Mouse (Mus musculus) forebrain, embryonic 14.5 days (tissue): Measurements from ENCODE around the gene Ptpn1. TPM values are rescaled to one million over a fixed set of nuclear protein-coding genes. Genes with fewer than 3 reads are reported as not detected.

Source experiments
- ATAC-seq: fragments of 200-750 bp; cut with Nextera tagmentation; 2 replicates; pipeline ENCODE4 v1.8.0; 2017; ENCODE audit warnings: mild to moderate bottlenecking, moderate library complexity
- DNase-seq: peaks from one replicate; pipeline ENCODE4 v3.0.0-alpha.2; 2015; ENCODE audit warnings: low spot score
- H3K27ac ChIP-seq: fragments of 300-500 bp; sonication (generic); 2 replicates; pipeline ENCODE4 v1.5.1; 2014; ENCODE audit warnings: low read depth, mild to moderate bottlenecking, control low read depth, low read length, moderate library complexity
- H3K27me3 ChIP-seq: fragments of 300-500 bp; sonication (generic); replicated peaks from 2 replicates; pipeline ENCODE4 v1.6.1; 2014; ENCODE audit warnings: low read length, control low read depth, mixed read lengths; ENCODE audit not compliant: control insufficient read depth, insufficient read depth
- H3K36me3 ChIP-seq: fragments of 300-500 bp; sonication (generic); 2 replicates; pipeline ENCODE4 v1.6.1; 2014; ENCODE audit warnings: low read length, control low read depth; ENCODE audit not compliant: control insufficient read depth, insufficient read depth
- H3K4me1 ChIP-seq: fragments of 300-500 bp; sonication (generic); 2 replicates; pipeline ENCODE4 v1.6.1; 2014; ENCODE audit warnings: antibody characterized with exemption, low read length, control low read depth; ENCODE audit not compliant: control insufficient read depth, insufficient read depth
- H3K4me2 ChIP-seq: fragments of 300-500 bp; sonication (generic); 2 replicates; pipeline ENCODE4 v1.6.1; 2014; ENCODE audit warnings: mild to moderate bottlenecking, control low read depth, low read length
- H3K4me3 ChIP-seq: fragments of 300-500 bp; sonication (generic); 2 replicates; pipeline ENCODE4 v1.5.1; 2014; ENCODE audit warnings: low read depth, low read length, control low read depth
- H3K9ac ChIP-seq: fragments of 300-500 bp; sonication (generic); 2 replicates; pipeline ENCODE4 v1.6.1; 2014; ENCODE audit warnings: mild to moderate bottlenecking, low read length, control low read depth, moderate library complexity
- H3K9me3 ChIP-seq: fragments of 300-500 bp; sonication (generic); replicated peaks from 2 replicates; pipeline ENCODE4 v1.6.1; 2016; ENCODE audit warnings: low read length, control low read depth, mixed read lengths; ENCODE audit not compliant: control insufficient read depth
- WGBS: fragments of 180-500 bp; shearing (Covaris S2); extraction: QIAGEN DNeasy Blood & Tissue Kit; methylation state at CpG from one replicate; pipeline ENCODE4 v1.1.7; 2014; 5-methylcytosine and 5-hydroxymethylcytosine counted together
- polyA plus RNA-seq: library from polyadenylated mRNA; unstranded; fragments of >200 nt; fragmentation: Nextera tagmentation; extraction: Ambion mirVana; gene quantifications from 2 replicates; pipeline ENCODE4 v1.2.1, GENCODE M21; 2014

The Ptpn1 gene
- polyA plus RNA-seq, 1 experiment from 2014 or later: 65.1 TPM

- Histone ChIP-seq H3K27me3 (0 out of 2 replicates have a peak, but pooled peaks cover 5% of the 10 kb centered on the region), H3K27ac (no peak overlapping the region), H3K36me3 (no peaks in the 10 kb centered on the region), H3K4me2 (no peak overlapping the region), H3K4me1 (no peaks in the 10 kb centered on the region), H3K9me3 (no peaks in the 10 kb centered on the region), H3K4me3 (no peak overlapping the region), H3K9ac (no peak overlapping the region)
- WGBS: 73% methylated on average over 8 of the region's 8 CpGs
- DNase-seq (no peak), ATAC-seq (no peak)
Observed at GRCm38 (mm10) chr2:167897896-167898295, 34.0 kb upstream of the Ptpn1 start.

DNA sequence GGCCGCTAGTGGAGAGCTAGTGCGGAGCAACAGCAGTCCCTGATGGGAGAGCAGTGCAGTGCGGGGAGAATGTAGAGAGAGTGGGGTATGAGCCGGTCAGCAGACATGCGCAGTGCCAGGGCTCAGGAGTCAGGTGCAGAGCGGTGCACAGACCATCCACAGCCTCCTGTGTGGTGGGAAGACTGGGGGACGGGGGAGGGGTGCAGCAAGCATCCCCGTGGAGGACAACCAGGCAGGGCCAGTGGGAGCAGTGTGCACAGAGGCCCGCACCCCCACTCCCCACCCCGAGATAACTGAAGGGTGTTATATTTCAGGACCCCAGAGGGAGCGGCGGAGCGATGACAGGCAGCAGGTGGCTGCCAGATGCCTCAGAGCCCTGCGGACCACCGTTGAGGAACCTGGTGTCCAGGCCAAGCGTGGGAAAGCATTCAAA is 31.9 kb upstream of the Ptpn1 start:
- Histone ChIP-seq H3K4me2 (no peak overlapping the region), H3K4me1 (no peaks in the 10 kb centered on the region), H3K27me3 (no peaks in the 10 kb centered on the region), H3K9ac (no peak overlapping the region), H3K4me3 (no peak overlapping the region), H3K27ac (no peak overlapping the region), H3K9me3 (no peaks in the 10 kb centered on the region), H3K36me3 (no peaks in the 10 kb centered on the region)
- WGBS: 35% methylated on average over 16 of the region's 16 CpGs
- DNase-seq (no peak), ATAC-seq (no peak)

- no peaks in the 10 kb centered on the region for H3K9me3 ChIP-seq
- 71% methylated on average over 9 of the region's 9 CpGs for WGBS
- no peaks in the 10 kb centered on the region for H3K36me3 ChIP-seq
- H3K9ac ChIP-seq: no peak overlapping the region
- no peak overlapping the region for H3K4me2 ChIP-seq
- H3K27ac ChIP-seq: no peak overlapping the region
- no peaks in the 10 kb centered on the region for H3K27me3 ChIP-seq
- no peak for ATAC-seq
- H3K4me1 ChIP-seq: no peaks in the 10 kb centered on the region
- DNase-seq: no peak
- H3K4me3 ChIP-seq: no peak overlapping the region
Observed at GRCm38 (mm10) chr2:167902116-167902703, 29.6 kb upstream of the Ptpn1 start.

- H3K27me3 ChIP-seq: no peaks in the 10 kb centered on the region
- ATAC-seq: no peak
- no peak overlapping the region for H3K4me3 ChIP-seq
- H3K27ac ChIP-seq: no peak overlapping the region
- H3K36me3 ChIP-seq: no peaks in the 10 kb centered on the region
- H3K9ac ChIP-seq: no peak overlapping the region
- no peak for DNase-seq
- no peaks in the 10 kb centered on the region for H3K4me1 ChIP-seq
- no peak overlapping the region for H3K4me2 ChIP-seq
- 82% methylated on average over 11 of the region's 11 CpGs for WGBS
- H3K9me3 ChIP-seq: no peaks in the 10 kb centered on the region
Observed at GRCm38 (mm10) chr2:167903242-167903952, 28.5 kb upstream of the Ptpn1 start.

- Histone ChIP-seq H3K9ac (no peak overlapping the region), H3K4me1 (no peaks in the 10 kb centered on the region), H3K27ac (no peak overlapping the region), H3K27me3 (no peaks in the 10 kb centered on the region), H3K9me3 (no peaks in the 10 kb centered on the region), H3K4me3 (no peak overlapping the region), H3K36me3 (no peaks in the 10 kb centered on the region), H3K4me2 (no peak overlapping the region)
- no peak for DNase-seq
- ATAC-seq: no peak
- WGBS: 82% methylated on average over 12 of the region's 12 CpGs
Observed at GRCm38 (mm10) chr2:167904621-167905367, 27.1 kb upstream of the Ptpn1 start.

- 56% methylated on average over 8 of the region's 8 CpGs for WGBS
- ATAC-seq: no peak
- H3K9ac ChIP-seq: no peak overlapping the region
Observed at GRCm38 (mm10) chr2:167905561-167905960, 26.3 kb upstream of the Ptpn1 start.

GRCm38 (mm10) chr2:167906729-167907128 is 25.1 kb upstream of the Ptpn1 start:
- no peak for DNase-seq

More at GRCm38 (mm10) chr2:167905561-167905960, 26.3 kb upstream of the Ptpn1 start:
- DNase-seq: no peak
- no peak overlapping the region for H3K4me2 ChIP-seq
- H3K4me1 ChIP-seq: no peaks in the 10 kb centered on the region
- no peak overlapping the region for H3K4me3 ChIP-seq
- no peaks in the 10 kb centered on the region for H3K9me3 ChIP-seq
- H3K27ac ChIP-seq: no peak overlapping the region
- no peaks in the 10 kb centered on the region for H3K27me3 ChIP-seq
- no peaks in the 10 kb centered on the region for H3K36me3 ChIP-seq

GRCm38 (mm10) chr2:167909531-167910177 is 22.2 kb upstream of the Ptpn1 start:
- Histone ChIP-seq H3K27me3 (no peaks in the 10 kb centered on the region), H3K27ac (no peak overlapping the region), H3K4me1 (no peaks in the 10 kb centered on the region), H3K9ac (no peak overlapping the region), H3K9me3 (no peaks in the 10 kb centered on the region), H3K36me3 (no peaks in the 10 kb centered on the region), H3K4me2 (no peak overlapping the region), H3K4me3 (no peak overlapping the region)
- ATAC-seq: no peak
- no peak for DNase-seq
- 67% methylated on average over 11 of the region's 11 CpGs for WGBS

More at GRCm38 (mm10) chr2:167906729-167907128, 25.1 kb upstream of the Ptpn1 start:
- Histone ChIP-seq H3K27ac (no peak overlapping the region), H3K9ac (no peak overlapping the region), H3K9me3 (no peaks in the 10 kb centered on the region), H3K4me2 (no peak overlapping the region), H3K4me1 (no peaks in the 10 kb centered on the region), H3K36me3 (no peaks in the 10 kb centered on the region), H3K27me3 (no peaks in the 10 kb centered on the region), H3K4me3 (no peak overlapping the region)
- ATAC-seq: no peak
